Mouse (Mus musculus) brain, embryonic 18.5 days (tissue): ENCODE results near the gene Kat2a.

Source experiments
- DNase-seq: peaks from one replicate; pipeline ENCODE4 v3.0.0-alpha.2; 2012; ENCODE audit warnings: low read depth, low spot score

Kat2a gene

DNA sequence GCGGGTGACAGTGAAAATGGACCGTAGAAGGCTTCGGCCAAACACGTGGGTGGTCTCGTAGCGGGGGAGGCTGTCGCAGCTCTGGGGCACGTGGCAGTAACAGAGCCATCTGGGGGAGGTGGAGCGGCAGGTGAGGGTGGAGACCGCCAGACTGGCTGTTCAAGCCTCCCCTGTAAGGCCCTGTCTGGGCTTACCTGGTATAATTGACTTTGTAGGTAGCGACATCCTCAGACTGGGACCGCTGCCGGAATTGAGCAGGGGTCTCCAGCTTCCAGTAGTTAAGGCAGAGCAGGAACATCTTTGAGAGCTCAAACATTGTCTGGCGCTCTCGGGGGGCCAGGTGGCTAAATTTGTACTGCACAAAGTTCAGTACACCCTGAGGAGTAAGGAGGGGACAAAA, 1.7 kb downstream of the Kat2a start:
- no peak for DNase-seq

DNA sequence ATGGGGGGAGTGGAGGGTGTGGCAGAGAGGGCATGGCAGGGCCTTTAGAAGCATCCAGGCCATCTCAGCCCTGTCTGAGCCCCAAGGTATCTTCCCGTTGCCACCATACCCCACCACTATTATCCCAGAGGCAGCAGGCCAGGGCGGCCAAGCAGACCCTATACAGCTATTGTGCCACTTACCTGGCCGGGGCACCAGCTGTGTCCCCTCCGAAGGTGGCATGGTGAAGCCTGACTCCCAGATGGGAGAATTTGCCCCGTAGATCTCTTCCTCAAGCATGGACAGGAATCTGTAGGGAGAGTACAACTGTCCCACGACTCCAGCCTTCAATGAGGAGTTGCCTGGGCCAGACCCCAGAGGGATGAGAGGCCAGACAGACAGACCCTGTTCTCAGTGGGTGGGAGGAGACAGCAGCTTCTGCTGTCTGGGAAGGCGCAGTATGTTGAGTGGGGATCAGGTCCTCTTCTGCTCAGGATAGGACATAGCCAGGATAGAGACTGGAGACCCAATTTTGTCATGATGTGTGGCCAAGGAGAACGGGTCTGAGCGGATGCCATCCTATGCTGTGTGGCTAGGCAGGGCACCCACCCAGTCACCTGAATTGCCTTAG, 3.0 kb downstream of the Kat2a start:
- no peak for DNase-seq

DNA sequence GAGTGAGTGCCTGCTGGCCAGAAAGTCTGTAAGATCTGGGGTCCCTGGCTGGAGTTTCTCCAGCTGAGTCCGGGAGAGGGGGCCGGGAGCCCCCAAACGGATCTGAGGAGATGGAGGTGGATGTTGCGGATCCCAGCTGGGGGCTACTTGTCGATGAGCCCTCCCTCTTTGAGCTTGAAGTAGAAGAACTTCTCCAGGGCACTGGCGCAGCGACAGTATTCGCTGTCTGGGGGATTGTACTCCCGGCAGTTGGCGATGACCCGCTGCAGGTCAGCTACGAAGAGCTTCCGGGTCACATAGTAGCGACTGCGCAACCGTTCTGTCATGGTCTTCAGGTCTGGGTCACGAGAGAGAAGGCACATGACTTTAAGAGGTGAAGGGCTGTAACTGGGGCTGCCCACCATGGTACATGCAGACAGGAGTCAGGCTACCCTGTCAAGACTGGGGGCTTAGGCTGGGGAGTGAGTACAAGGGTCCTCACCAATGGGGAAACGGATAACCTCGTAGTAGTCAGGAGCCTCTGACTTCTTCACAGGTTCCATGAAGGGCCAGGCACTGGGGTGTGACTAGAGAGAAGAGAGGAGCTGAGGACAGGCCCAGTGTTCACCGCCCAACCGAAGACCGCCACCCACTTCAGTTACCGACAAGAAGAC, 7.0 kb downstream of the Kat2a start:
- no peak for DNase-seq

GRCm38 (mm10) chr11:100703851-100704531, 8.3 kb downstream of the Kat2a start, which contains the start of gene Dhx58:
Gene Dhx58, minus strand, starts transcription at chr11:100704271.
- DNase-seq = no peak

- DNase-seq = no peak
Observed at GRCm38 (mm10) chr11:100703366-100703765, 8.9 kb downstream of the Kat2a start.

- no peak for DNase-seq
Observed at GRCm38 (mm10) chr11:100702906-100703305, 9.4 kb downstream of the Kat2a start.

- peak; percentile 54 for DNase-seq
Observed at GRCm38 (mm10) chr11:100702081-100702851, 10.0 kb downstream of the Kat2a start.

DNA sequence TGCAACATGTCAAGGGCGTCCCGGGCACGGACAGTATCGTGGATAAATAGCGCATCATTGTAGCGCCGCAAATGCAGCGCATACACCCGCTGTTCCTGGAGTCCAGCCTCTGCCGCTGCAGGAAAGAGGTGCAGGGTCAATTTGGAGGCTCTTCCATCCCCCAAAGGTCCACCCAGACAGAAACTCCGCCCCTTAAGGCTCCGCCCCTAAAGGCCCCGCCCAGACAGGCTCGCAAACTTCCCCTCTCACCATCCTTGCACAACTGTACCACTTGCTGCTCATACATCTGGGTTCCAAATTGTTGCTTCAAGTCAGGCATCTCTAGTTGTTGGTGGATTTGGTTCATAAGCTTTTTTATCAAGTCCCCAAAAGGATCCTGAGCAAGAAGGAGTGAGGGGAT, 11.0 kb downstream of the Kat2a start:
- no peak for DNase-seq

GRCm38 (mm10) chr11:100700710-100701109, 11.6 kb downstream of the Kat2a start:
- no peak for DNase-seq

DNA sequence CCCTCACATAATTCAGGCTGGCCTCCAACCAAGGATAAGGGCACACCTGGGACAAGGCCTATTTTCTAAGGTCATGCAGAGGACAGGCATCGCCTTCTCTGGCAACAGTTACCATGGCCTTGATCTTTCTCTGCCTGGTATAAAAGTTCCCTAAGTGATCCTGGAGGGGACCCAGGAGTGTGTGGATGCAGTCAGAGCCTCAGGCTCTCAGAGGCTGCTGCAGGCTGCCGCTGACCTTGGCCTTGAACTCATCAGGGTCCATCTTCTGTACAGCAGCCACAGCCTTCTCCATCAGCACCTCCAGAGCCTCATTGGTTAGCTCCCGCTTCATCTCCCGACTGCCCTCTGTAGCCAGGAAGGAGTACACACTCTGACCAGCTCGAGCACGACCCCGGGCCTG, 14.3 kb downstream of the Kat2a start:
- no peak for DNase-seq

GRCm38 (mm10) chr11:100694926-100695325, 17.3 kb downstream of the Kat2a start:
- no peak for DNase-seq

DNA sequence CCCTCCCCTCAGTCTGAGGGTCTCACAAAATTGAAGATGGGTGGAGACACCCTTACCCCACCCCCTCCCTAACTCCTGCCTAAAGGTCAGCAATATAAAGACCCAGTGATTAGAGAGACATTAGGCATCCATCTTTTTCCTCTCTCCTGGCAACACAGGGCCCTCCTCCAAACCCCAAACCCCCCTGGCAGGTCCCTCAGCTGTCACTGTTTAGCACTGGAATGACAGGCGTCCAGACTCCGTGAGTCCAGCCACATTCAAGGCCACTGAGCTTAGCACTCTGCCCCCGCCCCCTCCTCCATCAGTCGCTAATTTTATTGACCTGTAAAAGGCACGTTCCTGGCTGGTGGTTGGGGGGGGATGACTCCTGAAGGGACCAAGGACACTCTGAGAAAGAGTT, 19.1 kb downstream of the Kat2a start:
- no peak for DNase-seq

DNA sequence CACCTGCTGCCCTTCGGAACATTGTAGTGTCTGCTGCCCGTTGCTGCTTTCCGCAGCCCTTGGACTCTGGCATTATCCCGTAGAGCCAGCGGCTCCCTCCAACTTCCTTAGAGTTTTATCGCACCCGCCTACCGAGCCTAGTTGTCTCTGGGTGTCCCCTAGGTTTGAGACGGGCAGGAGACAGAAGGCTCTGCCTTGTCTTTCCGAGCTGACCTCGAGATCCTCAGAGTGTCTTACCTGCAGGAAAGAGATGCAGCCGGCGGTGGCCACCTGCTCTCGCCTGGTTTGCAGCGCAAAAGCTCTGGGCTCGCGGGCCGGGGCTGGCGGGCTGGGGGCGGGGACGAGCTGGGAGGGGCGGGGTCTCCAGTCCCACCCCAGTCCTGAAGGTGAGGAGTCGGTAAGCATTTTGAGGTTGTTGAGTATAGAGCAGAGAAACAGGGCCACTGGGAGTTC, 20.1 kb downstream of the Kat2a start, which contains the start of gene Zfp385c:
TSS of gene Zfp385c (minus strand) at position 292 of the 453 bp plus-strand sequence.
- no peak for DNase-seq

DNA sequence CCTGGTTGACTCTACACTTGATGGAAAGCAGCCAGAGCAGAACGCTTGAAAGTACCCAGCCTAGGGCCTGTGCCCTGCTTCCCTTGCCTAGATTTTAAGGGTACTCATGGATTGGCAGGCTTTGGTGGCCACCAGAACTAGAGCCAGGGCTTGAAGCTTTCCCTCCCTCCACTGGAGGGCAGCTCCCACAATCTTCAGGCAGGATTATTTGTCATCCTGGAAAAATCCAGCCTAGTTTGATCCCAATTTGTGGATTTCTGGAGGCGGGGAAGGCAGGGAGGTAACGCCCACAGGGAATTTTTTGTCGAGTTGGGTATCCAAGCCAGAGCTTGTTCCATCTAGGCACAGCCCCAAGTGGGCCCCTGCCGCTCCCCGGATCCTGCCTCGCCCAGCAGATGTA, 21.9 kb downstream of the Kat2a start:
- no peak for DNase-seq

DNA sequence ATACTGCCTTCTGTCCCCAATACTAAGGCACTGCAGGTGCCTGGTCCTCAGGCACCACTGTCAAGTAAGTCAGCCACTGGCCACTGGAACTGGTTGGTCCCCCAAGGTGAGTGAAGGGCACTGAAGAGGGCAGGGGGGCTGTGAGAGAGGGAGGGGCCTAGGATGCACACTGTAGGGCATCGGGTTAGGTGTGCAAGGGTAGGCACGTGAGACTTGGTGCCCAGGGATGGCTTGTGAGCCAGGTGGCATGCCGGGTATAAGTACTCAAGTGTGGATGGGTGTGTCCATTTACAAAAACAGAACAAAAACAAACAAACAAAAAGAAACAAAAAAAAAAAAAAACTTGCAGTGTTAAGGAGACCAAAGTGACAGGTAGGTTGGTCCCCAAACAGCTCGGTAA, 23.8 kb downstream of the Kat2a start:
- no peak for DNase-seq

GRCm38 (mm10) chr11:100687265-100687664, 25.0 kb downstream of the Kat2a start:
- no peak for DNase-seq

GRCm38 (mm10) chr11:100685371-100685770, 26.9 kb downstream of the Kat2a start:
- DNase-seq = no peak

GRCm38 (mm10) chr11:100684084-100684483, 28.2 kb downstream of the Kat2a start:
- no peak for DNase-seq

DNA sequence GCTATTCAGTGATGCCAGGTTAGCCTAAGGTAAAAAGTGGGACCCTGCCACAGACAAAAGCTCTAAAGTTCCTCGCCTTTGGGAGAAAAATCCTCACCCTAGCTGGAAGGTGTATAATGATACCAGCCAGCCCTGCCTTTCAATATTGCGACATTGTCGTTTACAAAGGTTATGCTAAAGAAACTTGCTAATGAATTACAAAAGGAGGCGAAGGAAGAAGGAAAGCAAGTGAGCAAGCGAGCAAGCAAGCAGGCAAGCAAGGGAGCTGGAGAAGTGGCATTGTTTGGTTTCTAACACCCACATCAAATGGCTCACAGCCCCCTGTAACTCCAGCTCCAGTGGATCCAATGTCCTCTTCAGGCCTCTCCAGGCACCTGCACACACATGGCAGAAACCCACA, 29.7 kb downstream of the Kat2a start:
- DNase-seq = no peak

GRCm38 (mm10) chr11:100681826-100682225, 30.4 kb downstream of the Kat2a start:
- no peak for DNase-seq

- no peak for DNase-seq
Observed at GRCm38 (mm10) chr11:100677810-100678209, 34.5 kb downstream of the Kat2a start.

DNA sequence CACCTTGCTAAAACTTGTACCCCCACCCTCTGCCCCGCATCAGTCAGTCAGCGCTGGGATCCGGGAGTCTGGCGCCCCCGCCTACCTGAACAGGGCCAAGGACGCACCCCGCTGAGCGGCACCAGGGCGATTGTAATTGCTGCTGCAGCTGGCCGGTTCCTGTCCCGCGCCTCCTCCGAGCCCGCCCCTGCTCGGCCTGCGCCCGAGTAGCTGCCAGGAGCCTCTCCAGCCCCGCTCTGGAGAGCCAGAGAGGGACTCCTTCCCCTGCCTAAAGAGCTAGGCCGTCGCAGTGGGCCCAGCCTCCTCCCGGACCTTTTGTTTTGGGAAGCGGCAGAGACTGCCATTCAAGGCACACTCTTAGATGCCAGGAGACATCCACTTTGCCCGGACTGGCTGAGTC, 39.1 kb downstream of the Kat2a start:
- no peak for DNase-seq
